Mouse (Mus musculus) embryonic facial prominence, embryonic 15.5 days (tissue): ENCODE results near the gene Sf3a3. TPM values are rescaled to one million over a fixed set of nuclear protein-coding genes. Genes with fewer than 3 reads are reported as not detected.
A peak's percentile ranks its signal among the peaks of the same experiment; 100 is the strongest.

Experiments used
- ATAC-seq: fragments of 200-750 bp; cut with Nextera tagmentation; 2 replicates; pipeline ENCODE4 v1.8.0; 2017; ENCODE audit warnings: low read depth, moderate TSS enrichment; ENCODE audit not compliant: insufficient number of reproducible peaks, low FRiP score, low TSS enrichment
- H3K27ac ChIP-seq: fragments of 300-500 bp; sonication (generic); replicated peaks from 2 replicates; pipeline ENCODE4 v1.5.1; 2015; ENCODE audit warnings: mild to moderate bottlenecking, inconsistent platforms
- H3K27me3 ChIP-seq: fragments of 300-500 bp; sonication (generic); 2 replicates; pipeline ENCODE4 v1.6.1; 2015; ENCODE audit warnings: inconsistent platforms
- H3K36me3 ChIP-seq: fragments of 300-500 bp; sonication (generic); 2 replicates; pipeline ENCODE4 v1.6.1; 2015; ENCODE audit warnings: mild to moderate bottlenecking, inconsistent platforms
- H3K4me1 ChIP-seq: fragments of 300-500 bp; sonication (generic); 2 replicates; pipeline ENCODE4 v1.6.1; 2015; ENCODE audit warnings: inconsistent platforms
- H3K4me2 ChIP-seq: fragments of 300-500 bp; sonication (generic); replicated peaks from 2 replicates; pipeline ENCODE4 v1.6.1; 2015; ENCODE audit warnings: mild to moderate bottlenecking, inconsistent platforms
- H3K4me3 ChIP-seq: fragments of 300-500 bp; sonication (generic); replicated peaks from 2 replicates; pipeline ENCODE4 v1.5.1; 2015; ENCODE audit warnings: mild to moderate bottlenecking, inconsistent platforms
- H3K9ac ChIP-seq: fragments of 300-500 bp; sonication (generic); 2 replicates; pipeline ENCODE4 v1.6.1; 2015; ENCODE audit warnings: inconsistent platforms
- H3K9me3 ChIP-seq: fragments of 300-500 bp; sonication (generic); replicated peaks from 2 replicates; pipeline ENCODE4 v1.6.1; 2016; ENCODE audit warnings: inconsistent platforms
- WGBS: fragments of 180-500 bp; shearing (Covaris S2); methylation state at CpG from one replicate; pipeline ENCODE4 v1.1.7; 2015; 5-methylcytosine and 5-hydroxymethylcytosine counted together
- polyA plus RNA-seq: library from polyadenylated mRNA; unstranded; fragments of >200 nt; fragmentation: Nextera tagmentation; extraction: Ambion mirVana; gene quantifications from 2 replicates; pipeline ENCODE4 v1.2.1, GENCODE M21; 2015

Sf3a3 gene
- polyA plus RNA-seq = 138 and 141 TPM in 2 replicates

DNA sequence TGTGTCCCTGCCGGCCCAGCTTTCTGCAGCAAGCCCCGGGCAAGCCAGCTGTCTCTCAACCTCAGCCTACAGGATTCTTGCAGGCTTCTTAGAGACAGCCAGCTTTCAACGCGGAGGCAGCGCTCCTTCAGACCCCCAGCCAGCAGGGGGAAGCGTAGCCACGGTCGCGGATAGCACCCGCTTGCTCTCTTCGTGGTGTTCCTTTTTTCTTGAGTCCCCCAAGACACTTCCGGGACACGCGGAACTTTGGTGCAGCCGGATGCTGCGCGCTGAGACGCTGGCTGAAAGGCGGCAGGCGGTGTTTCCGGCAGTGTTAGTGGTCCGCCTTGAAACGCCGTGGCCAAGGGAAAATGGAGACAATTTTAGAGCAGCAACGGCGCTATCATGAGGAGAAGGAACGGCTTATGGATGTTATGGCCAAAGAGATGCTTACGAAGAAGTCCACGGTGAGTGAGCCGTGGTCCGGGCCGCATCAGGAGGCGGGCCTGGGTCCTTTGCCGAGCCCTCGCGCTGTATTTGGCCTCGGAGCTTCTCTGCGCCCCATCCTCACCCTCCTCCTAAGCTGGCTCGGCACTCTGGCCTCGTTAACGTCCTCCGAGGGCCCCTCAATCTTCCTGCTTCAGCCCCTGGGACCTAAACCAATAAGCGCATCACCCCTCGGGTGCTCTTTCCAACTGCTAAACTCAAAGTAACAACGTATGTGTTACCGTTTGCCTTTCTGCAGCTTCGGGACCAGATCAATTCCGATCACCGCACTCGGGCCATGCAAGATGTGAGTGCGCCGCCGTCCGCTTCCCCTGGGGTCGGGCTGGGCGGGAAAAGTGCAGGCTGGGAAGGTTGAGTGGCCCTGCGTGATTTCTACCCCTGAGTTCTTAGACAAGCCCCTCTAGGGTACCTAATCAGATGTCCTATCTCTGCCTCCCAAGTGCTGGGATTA is at the start of gene Sf3a3:
Gene Sf3a3 (plus strand): TSS at position 232 of the 937 bp plus-strand sequence.
- Histone ChIP-seq H3K36me3 (peaks cover 34% of the 10 kb centered on the region), H3K27me3 (no peaks in the 10 kb centered on the region), H3K4me3 (peak within 1 kb of the TSS; percentile 70), H3K4me2 (peak within 1 kb of the TSS; percentile 76), H3K9ac (peak within 1 kb of the TSS; percentile 80), H3K9me3 (no peaks in the 10 kb centered on the region), H3K27ac (peak within 1 kb of the TSS; percentile 70), H3K4me1 (peaks cover 28% of the 10 kb centered on the region)
- WGBS = under 1% methylated on average over 57 of the region's 57 CpGs
- ATAC-seq = peak; percentile 90

DNA sequence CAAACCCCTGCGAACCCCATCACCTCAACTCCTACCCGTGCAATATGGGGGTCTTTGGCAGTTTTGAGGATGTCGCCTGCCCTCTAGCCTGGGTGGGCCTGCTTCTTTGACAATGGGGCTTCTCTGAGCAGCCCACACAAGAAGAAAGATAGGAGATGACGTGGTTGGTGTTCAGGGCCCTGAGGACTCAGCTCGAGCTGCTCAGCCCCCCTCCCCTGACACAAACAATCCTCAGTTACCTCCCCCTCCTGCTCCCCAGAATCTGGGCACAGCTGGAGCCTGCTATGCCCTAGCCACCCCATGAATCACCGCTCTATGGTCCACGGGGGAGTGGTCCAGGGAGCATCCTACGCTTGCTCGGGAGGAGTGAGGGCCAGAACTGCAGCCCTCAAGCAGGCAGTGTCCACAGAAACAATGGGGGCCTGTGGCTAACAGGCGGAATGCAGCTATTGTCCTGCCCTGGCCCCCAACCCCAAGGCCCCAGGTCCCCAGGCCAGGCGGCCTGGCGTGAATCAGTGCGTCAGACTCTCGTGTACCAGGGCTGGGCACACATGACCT is 47.0 kb upstream of the Sf3a3 start:
- peaks cover 52% of the 10 kb centered on the region for H3K27me3 ChIP-seq
- H3K4me1 ChIP-seq = peaks cover 12% of the 10 kb centered on the region
- no peak overlapping the region for H3K27ac ChIP-seq
- no peaks in the 10 kb centered on the region for H3K9me3 ChIP-seq
- WGBS = 38% methylated on average over 14 of the region's 14 CpGs
- no peak overlapping the region for H3K9ac ChIP-seq
- no peak overlapping the region for H3K4me2 ChIP-seq
- no peaks in the 10 kb centered on the region for H3K36me3 ChIP-seq
- ATAC-seq = no peak
- no peak overlapping the region for H3K4me3 ChIP-seq

GRCm38 (mm10) chr4:124668078-124668477 is 46.5 kb upstream of the Sf3a3 start:
- peaks cover 17% of the 10 kb centered on the region for H3K4me1 ChIP-seq
- ATAC-seq = 0 out of 2 replicates have a peak, but pooled peaks have one; percentile 6
- 20% methylated on average over 8 of the region's 8 CpGs for WGBS
- no peaks in the 10 kb centered on the region for H3K36me3 ChIP-seq
- peaks cover 46% of the 10 kb centered on the region for H3K27me3 ChIP-seq
- H3K4me3 ChIP-seq = no peak overlapping the region
- no peak overlapping the region for H3K4me2 ChIP-seq
- no peak overlapping the region for H3K9ac ChIP-seq
- no peaks in the 10 kb centered on the region for H3K9me3 ChIP-seq
- no peak overlapping the region for H3K27ac ChIP-seq

DNA sequence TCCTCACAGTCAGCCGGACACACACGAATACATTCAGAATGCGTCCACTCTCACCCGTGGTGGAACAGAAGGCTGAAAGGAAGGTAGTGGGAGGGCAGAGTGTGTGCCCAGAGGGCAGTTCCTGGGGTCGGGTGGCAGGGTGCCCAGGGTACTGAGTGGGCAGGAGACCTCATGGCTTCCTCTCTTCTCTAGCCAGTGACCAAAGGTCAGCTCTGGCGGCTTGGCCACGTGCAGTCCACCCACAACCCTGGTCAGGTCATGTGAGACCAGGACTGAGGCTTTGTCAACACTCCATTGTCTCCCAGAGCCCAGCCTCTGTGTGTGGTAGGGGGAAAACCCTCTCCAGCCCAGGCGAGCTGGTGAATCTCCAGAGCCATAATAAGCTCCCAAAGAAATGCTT is 44.3 kb upstream of the Sf3a3 start:
- H3K4me1 ChIP-seq = peaks cover 29% of the 10 kb centered on the region
- H3K4me3 ChIP-seq = no peak overlapping the region
- H3K36me3 ChIP-seq = no peaks in the 10 kb centered on the region
- H3K27ac ChIP-seq = no peak overlapping the region
- H3K4me2 ChIP-seq = no peak overlapping the region
- H3K9me3 ChIP-seq = no peaks in the 10 kb centered on the region
- no peak overlapping the region for H3K9ac ChIP-seq
- H3K27me3 ChIP-seq = peaks cover 33% of the 10 kb centered on the region
- ATAC-seq = no peak
- 66% methylated on average over 8 of the region's 8 CpGs for whole genome bisulfite sequencing

DNA sequence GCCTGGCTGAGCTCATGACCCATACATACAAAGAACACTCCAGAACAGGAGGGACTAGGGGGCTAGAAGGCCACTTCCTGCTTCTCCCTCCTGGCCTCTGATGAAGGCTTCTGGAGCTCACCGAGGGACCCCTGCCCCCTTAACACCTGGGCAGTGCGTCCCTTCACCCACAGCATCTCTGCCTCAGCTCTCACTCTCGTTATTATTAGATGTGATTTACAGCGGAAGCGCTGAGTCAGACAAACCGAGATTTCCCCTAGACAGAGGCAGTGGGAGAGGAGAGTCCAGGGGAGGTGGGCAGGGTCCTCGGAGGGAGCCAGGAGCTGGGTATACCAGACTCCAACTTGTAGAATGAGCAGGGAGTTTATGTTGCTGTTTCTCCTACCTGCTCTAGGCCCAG is 43.0 kb upstream of the Sf3a3 start:
- Histone ChIP-seq H3K36me3 (peaks cover 5% of the 10 kb centered on the region; the same call in 1 of the 2 replicates), H3K4me3 (no peak overlapping the region), H3K27me3 (peaks cover 30% of the 10 kb centered on the region), H3K4me2 (0 out of 2 replicates have a peak overlapping the region, but pooled peaks have one; percentile 44), H3K9ac (no peak overlapping the region), H3K27ac (no peak overlapping the region), H3K4me1 (peaks cover 29% of the 10 kb centered on the region), H3K9me3 (no peaks in the 10 kb centered on the region)
- 36% methylated on average over 7 of the region's 7 CpGs for WGBS
- no peak for ATAC-seq

GRCm38 (mm10) chr4:124672347-124673320 is 41.9 kb upstream of the Sf3a3 start:
- Histone ChIP-seq H3K27ac (no peak overlapping the region), H3K36me3 (peaks cover 14% of the 10 kb centered on the region), H3K4me2 (peak overlapping the region; percentile 44), H3K4me1 (peaks cover 29% of the 10 kb centered on the region), H3K9me3 (no peaks in the 10 kb centered on the region), H3K27me3 (peaks cover 26% of the 10 kb centered on the region), H3K9ac (no peak overlapping the region), H3K4me3 (peak overlapping the region; percentile 15)
- ATAC-seq = no peak
- WGBS = 5% methylated on average over 31 of the region's 31 CpGs

DNA sequence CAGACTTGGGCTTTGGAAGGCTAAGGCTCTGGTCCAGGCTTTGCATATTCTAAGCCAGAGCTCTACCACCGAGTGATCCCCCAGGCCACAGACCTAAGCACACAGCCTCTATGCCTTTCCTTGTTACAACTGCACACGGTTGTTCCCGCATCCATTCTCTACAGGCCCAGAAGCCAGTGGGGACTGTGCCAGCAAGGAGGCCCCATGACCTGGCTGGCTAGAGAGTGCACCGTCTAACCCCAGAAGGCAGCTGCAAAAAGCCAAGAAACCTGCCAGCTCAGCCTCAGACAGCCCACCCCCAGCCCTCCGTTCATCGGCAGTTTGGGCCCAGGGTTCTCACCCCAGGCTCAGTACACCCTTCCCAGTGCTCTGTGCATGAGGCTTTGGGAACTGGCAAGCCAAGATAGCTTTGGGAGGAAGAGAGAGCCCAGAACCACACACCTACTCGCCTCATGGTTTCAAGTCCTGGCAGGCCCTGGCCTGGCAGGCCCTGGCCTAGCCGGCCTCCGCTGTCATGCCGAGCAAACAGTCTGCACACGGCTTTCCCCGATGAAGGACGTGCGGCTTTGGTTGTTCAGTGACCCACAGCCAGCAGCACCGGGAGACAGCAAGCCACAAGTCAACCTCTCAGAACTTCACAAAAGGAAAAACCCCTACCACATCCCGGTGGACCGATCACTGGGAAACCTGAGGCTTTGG is 40.1 kb upstream of the Sf3a3 start:
- Histone ChIP-seq H3K4me3 (no peak overlapping the region), H3K4me2 (no peak overlapping the region), H3K9ac (no peak overlapping the region), H3K4me1 (peaks cover 29% of the 10 kb centered on the region), H3K9me3 (no peaks in the 10 kb centered on the region), H3K27ac (no peak overlapping the region; the same call in 1 of the 2 replicates), H3K27me3 (peaks cover 16% of the 10 kb centered on the region), H3K36me3 (peaks cover 28% of the 10 kb centered on the region)
- 46% methylated on average over 17 of the region's 17 CpGs for WGBS
- ATAC-seq = peak; percentile 26; the same call in 1 of the 2 replicates

DNA sequence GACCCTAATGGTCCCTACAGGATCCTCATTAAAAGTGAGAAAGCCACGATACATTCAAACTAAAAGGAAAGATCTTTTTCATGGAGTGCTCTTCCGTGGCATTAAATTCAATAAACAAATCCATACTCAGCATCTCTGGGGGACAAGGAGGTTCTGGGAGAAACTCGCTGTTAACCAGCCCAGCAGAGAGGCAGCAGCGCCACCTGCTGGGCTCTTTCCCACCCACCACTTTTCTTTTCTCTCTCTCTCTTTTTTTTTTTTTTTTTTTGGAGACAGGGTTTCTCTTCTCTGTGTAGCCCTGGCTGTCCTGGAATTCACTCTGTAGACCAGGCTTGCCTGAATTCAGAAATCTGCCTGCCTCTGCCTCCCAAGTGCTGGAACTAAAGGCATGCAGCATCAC is 39.5 kb upstream of the Sf3a3 start:
- ATAC-seq = no peak
- Histone ChIP-seq H3K27me3 (peaks cover 16% of the 10 kb centered on the region), H3K4me3 (no peak overlapping the region), H3K27ac (no peak overlapping the region), H3K9ac (no peak overlapping the region), H3K9me3 (no peaks in the 10 kb centered on the region), H3K4me2 (no peak overlapping the region), H3K4me1 (peaks cover 29% of the 10 kb centered on the region), H3K36me3 (peaks cover 34% of the 10 kb centered on the region)
- WGBS = 4% methylated on average over 4 of the region's 4 CpGs

DNA sequence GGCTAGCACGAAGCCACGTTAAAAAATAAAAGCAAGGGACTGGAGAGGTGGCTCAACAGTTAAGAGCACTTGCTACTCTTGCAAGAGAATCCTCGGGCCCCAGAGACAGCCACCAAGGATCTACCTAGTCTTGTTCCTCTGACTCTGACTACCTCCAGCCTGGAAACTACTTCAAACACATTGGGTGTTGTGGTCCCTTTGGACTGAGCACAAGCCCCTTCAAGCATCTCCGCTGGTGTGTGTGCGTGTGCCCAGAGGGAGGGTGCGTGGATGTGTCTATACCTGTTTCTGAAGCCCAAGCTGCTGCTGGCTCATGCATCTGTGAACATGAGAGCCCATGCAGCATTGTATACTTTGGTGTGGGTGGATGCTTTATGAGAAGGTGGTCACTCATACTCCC is 38.6 kb upstream of the Sf3a3 start:
- Histone ChIP-seq H3K4me1 (peaks cover 29% of the 10 kb centered on the region), H3K27me3 (peaks cover 16% of the 10 kb centered on the region), H3K4me3 (no peak overlapping the region), H3K27ac (no peak overlapping the region), H3K4me2 (no peak overlapping the region), H3K9me3 (no peaks in the 10 kb centered on the region), H3K9ac (no peak overlapping the region), H3K36me3 (peaks cover 43% of the 10 kb centered on the region)
- no peak for ATAC-seq
- 77% methylated on average over 6 of the region's 6 CpGs for WGBS

DNA sequence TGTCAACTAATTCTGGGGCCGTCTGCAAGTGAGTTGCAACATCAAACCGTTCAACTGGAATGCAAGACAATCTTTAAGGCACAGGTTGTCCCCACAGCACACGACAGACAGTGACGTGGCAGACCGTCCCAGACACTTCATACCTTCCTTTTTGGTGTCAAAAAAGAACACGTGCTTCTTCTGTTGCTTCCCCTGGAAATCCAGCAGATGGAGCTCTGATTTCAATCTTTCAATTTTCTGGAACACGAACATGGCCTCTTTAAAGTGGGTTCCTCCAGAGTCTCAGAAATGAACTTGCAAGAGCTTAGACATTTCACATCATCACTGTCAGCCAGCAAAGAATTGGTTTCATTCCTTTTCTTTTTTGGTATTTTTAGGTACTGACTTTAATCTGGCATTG is 32.3 kb upstream of the Sf3a3 start:
- Histone ChIP-seq H3K27ac (no peak overlapping the region), H3K9me3 (no peaks in the 10 kb centered on the region), H3K36me3 (peaks cover 77% of the 10 kb centered on the region), H3K27me3 (no peaks in the 10 kb centered on the region), H3K9ac (no peak overlapping the region), H3K4me3 (no peak overlapping the region), H3K4me1 (no peaks in the 10 kb centered on the region), H3K4me2 (no peak overlapping the region)
- no peak for ATAC-seq
- 49% methylated on average over 7 of the region's 7 CpGs for WGBS
